11 mouse cellular contexts compared by ENCODE assay signal in the genomic region with DNA sequence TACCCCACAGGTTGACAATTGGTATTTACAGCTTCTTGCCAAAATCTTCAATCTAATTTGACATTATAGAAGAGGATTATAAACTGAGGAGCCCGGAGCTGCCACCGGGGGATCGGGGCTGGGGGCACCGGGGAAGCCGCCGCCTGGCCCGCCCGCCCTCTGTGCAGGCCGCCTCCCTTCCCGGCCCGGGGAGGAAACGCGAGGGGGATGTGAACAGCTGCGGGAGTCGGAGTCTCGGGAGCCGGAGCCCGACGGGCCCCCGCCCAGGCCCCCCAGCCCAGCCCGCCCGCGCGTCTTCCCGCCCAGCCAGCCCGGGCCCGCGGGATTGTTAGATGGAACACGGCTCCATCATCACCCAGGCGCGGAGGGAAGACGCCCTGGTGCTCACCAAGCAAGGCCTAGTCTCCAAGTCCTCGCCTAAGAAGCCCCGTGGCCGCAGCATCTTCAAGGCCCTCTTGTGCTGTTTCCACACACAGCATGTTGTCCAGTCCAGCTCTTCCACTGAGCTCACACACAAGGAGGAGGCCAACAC. TPM values are rescaled to one million over a fixed set of nuclear protein-coding genes. Genes with fewer than 3 reads are reported as not detected.
DNase-seq lines count a peak whose midpoint lies in the region; ATAC-seq lines count a peak whose summit lies in the region.
"Not testable (repeated sequence)": the region's sequence is repeated elsewhere in the genome, so short reads cannot be mapped to it uniquely, and the experiment has no call there.
"Had no signal": no experiment of that assay in that cellular context is flagged by ENCODE, and none has a peak within 500 bp of the region (broad histone marks: within the 10 kb centered on the region; RNA-seq: fewer than 3 reads in every experiment).

No protein-coding gene starts in this region.

- H3K4me2 ChIP-seq in forebrain, embryonic 13.5 days; hindbrain, embryonic 11.5 days (replicated peaks; ENCODE audit: low read depth, low read length); intestine, embryonic 16.5 days (ENCODE audit: low read depth, low read length); limb, embryonic 15.5 days; lung, embryonic 15.5 days; midbrain, embryonic 13.5 days (replicated peaks): not testable (repeated sequence)

- not testable (repeated sequence) for H3K27ac ChIP-seq in forebrain, embryonic 13.5 days; hindbrain, embryonic 11.5 days (ENCODE audit: low read depth, low read length); intestine, embryonic 16.5 days (ENCODE audit: low read length); limb, embryonic 15.5 days; lung, embryonic 15.5 days; midbrain, embryonic 13.5 days

- not testable (repeated sequence) for H3K27me3 ChIP-seq in forebrain, embryonic 13.5 days; hindbrain, embryonic 11.5 days (ENCODE audit: control insufficient read depth, insufficient read depth, low read length); intestine, embryonic 16.5 days (replicated peaks; ENCODE audit: control insufficient read depth, insufficient read depth, low read length); limb, embryonic 15.5 days; lung, embryonic 15.5 days; midbrain, embryonic 13.5 days

- H3K4me3 ChIP-seq in forebrain, embryonic 13.5 days; hindbrain, embryonic 11.5 days (ENCODE audit: low read depth, low read length); intestine, embryonic 16.5 days (ENCODE audit: low read length); limb, embryonic 15.5 days; lung, embryonic 15.5 days; midbrain, embryonic 13.5 days (replicated peaks): not testable (repeated sequence)

- not testable (repeated sequence) for H3K9ac ChIP-seq in forebrain, embryonic 13.5 days; hindbrain, embryonic 11.5 days (ENCODE audit: low read depth, low read length); intestine, embryonic 16.5 days (ENCODE audit: low read depth, low read length); limb, embryonic 15.5 days; lung, embryonic 15.5 days; midbrain, embryonic 13.5 days (replicated peaks)

- H3K4me1 ChIP-seq in forebrain, embryonic 13.5 days; hindbrain, embryonic 11.5 days (replicated peaks; ENCODE audit: control insufficient read depth, insufficient read depth, low read length); intestine, embryonic 16.5 days (ENCODE audit: control insufficient read depth, insufficient read depth, low read length); limb, embryonic 15.5 days; lung, embryonic 15.5 days; midbrain, embryonic 13.5 days (replicated peaks): not testable (repeated sequence)

- H3K36me3 ChIP-seq in forebrain, embryonic 13.5 days (ENCODE audit: poor library complexity, severe bottlenecking); hindbrain, embryonic 11.5 days (ENCODE audit: control insufficient read depth, insufficient read depth, low read length); intestine, embryonic 16.5 days (ENCODE audit: control insufficient read depth, insufficient read depth, low read length); limb, embryonic 15.5 days; lung, embryonic 15.5 days; midbrain, embryonic 13.5 days: not testable (repeated sequence)

- peak; percentile 63 for ATAC-seq in forebrain, embryonic 13.5 days
- ATAC-seq in hindbrain, embryonic 11.5 days (ENCODE audit: low FRiP score) = peak; percentile 48
- peak; percentile 48 for ATAC-seq in intestine, embryonic 16.5 days
- ATAC-seq in limb, embryonic 15.5 days (ENCODE audit: insufficient number of reproducible peaks, low FRiP score, low TSS enrichment, low read depth) = peak; percentile 55; the same call in 1 of the 2 replicates
- peak; percentile 49; the same call in 1 of the 2 replicates for ATAC-seq in lung, embryonic 15.5 days (ENCODE audit: borderline replicate concordance, extremely low read depth, low FRiP score, low TSS enrichment)
- ATAC-seq in midbrain, embryonic 13.5 days = peak; percentile 63

- DNase-seq in ES-CJ7 (ENCODE audit: low read depth, low spot score) = peak; percentile 21
- DNase-seq in hindbrain, embryonic 11.5 days (ENCODE audit: low spot score) = not testable (repeated sequence)

- WGBS in forebrain, embryonic 13.5 days = 67% methylated on average over 14 of the region's 35 CpGs
- WGBS in hindbrain, embryonic 11.5 days = 65% methylated on average over 19 of the region's 35 CpGs
- whole genome bisulfite sequencing in intestine, embryonic 16.5 days = 55% methylated on average over 24 of the region's 35 CpGs
- 72% methylated on average over 20 of the region's 35 CpGs for WGBS in limb, embryonic 15.5 days
- 57% methylated on average over 28 of the region's 35 CpGs for WGBS in lung, embryonic 15.5 days
- WGBS in midbrain, embryonic 13.5 days = 78% methylated on average over 28 of the region's 35 CpGs

- not testable (repeated sequence) for H3K9me3 ChIP-seq in forebrain, embryonic 13.5 days (replicated peaks); hindbrain, embryonic 11.5 days (ENCODE audit: control insufficient read depth, low read length); intestine, embryonic 16.5 days (ENCODE audit: control insufficient read depth, low read length); limb, embryonic 15.5 days; lung, embryonic 15.5 days; midbrain, embryonic 13.5 days

RNA-seq across cellular contexts. Expression of a gene that starts 17.3 kb away (rescaled TPM):
- not detected in 2 replicates for polyA plus RNA-seq in forebrain, embryonic 13.5 days (2015; fragmentation: Nextera tagmentation; extraction: Ambion mirVana)
- polyA plus RNA-seq in hindbrain, embryonic 11.5 days (2014; fragmentation: Nextera tagmentation; extraction: Ambion mirVana) = not detected in 2 replicates
- not detected in 2 replicates for polyA plus RNA-seq in intestine, embryonic 16.5 days (2015; fragmentation: Nextera tagmentation; extraction: Ambion mirVana)
- polyA plus RNA-seq in limb, embryonic 15.5 days (2015; fragmentation: Nextera tagmentation; extraction: Ambion mirVana) = not detected in 2 replicates
- polyA plus RNA-seq in lung, embryonic 15.5 days (2015; fragmentation: Nextera tagmentation; extraction: Ambion mirVana) = not detected in 2 replicates
- not detected in 2 replicates for polyA plus RNA-seq in midbrain, embryonic 13.5 days (2015; fragmentation: Nextera tagmentation; extraction: Ambion mirVana)
- polyA plus RNA-seq: erythroblast, embryonic 14.5 days; heart, adult 2 months; lung, adult 2 months; Patski had no signal

RNA-seq across cellular contexts. Expression of a gene that starts 18.1 kb away (rescaled TPM):
- not detected in 2 replicates for polyA plus RNA-seq in forebrain, embryonic 13.5 days (2015; fragmentation: Nextera tagmentation; extraction: Ambion mirVana)
- polyA plus RNA-seq in hindbrain, embryonic 11.5 days (2014; fragmentation: Nextera tagmentation; extraction: Ambion mirVana) = not detected in 2 replicates
- polyA plus RNA-seq in intestine, embryonic 16.5 days (2015; fragmentation: Nextera tagmentation; extraction: Ambion mirVana) = 0.01 TPM in 1 of 2 replicates, not detected in the other
- 0.04 TPM in 1 of 2 replicates, not detected in the other for polyA plus RNA-seq in limb, embryonic 15.5 days (2015; fragmentation: Nextera tagmentation; extraction: Ambion mirVana)
- polyA plus RNA-seq in lung, embryonic 15.5 days (2015; fragmentation: Nextera tagmentation; extraction: Ambion mirVana) = not detected in 2 replicates
- not detected in 2 replicates for polyA plus RNA-seq in midbrain, embryonic 13.5 days (2015; fragmentation: Nextera tagmentation; extraction: Ambion mirVana)
- polyA plus RNA-seq: erythroblast, embryonic 14.5 days; heart, adult 2 months; lung, adult 2 months; Patski had no signal

RNA-seq across cellular contexts. Expression of a gene that starts 43.6 kb away (rescaled TPM):
- polyA plus RNA-seq in forebrain, embryonic 13.5 days (2015; fragmentation: Nextera tagmentation; extraction: Ambion mirVana) = not detected in 2 replicates
- not detected in 2 replicates for polyA plus RNA-seq in hindbrain, embryonic 11.5 days (2014; fragmentation: Nextera tagmentation; extraction: Ambion mirVana)
- polyA plus RNA-seq in intestine, embryonic 16.5 days (2015; fragmentation: Nextera tagmentation; extraction: Ambion mirVana) = not detected in 2 replicates
- not detected in 2 replicates for polyA plus RNA-seq in limb, embryonic 15.5 days (2015; fragmentation: Nextera tagmentation; extraction: Ambion mirVana)
- not detected in 2 replicates for polyA plus RNA-seq in lung, embryonic 15.5 days (2015; fragmentation: Nextera tagmentation; extraction: Ambion mirVana)
- 0.04 TPM in 1 of 2 replicates, not detected in the other for polyA plus RNA-seq in midbrain, embryonic 13.5 days (2015; fragmentation: Nextera tagmentation; extraction: Ambion mirVana)
- polyA plus RNA-seq: heart, adult 2 months; lung, adult 2 months; Patski had no signal
